Mouse (Mus musculus) cerebellum, adult 2 months (tissue): ENCODE data around the gene Ttn. TPM values are rescaled to one million over a fixed set of nuclear protein-coding genes. Genes with fewer than 3 reads are reported as not detected.
A peak's percentile ranks its signal among the peaks of the same experiment; 100 is the strongest.

Experiments used
- DNase-seq, 2 experiments: peaks; one replicate each; pipeline ENCODE4 v3.0.0; 2021
- H3K27ac ChIP-seq: fragments of 200-500 bp; 2 replicates; pipeline ENCODE4 v1.5.1; 2012; ENCODE audit warnings: low read length, control low read depth, inconsistent platforms; ENCODE audit not compliant: insufficient read depth
- H3K27me3 ChIP-seq: fragments of 200-500 bp; 2 replicates; pipeline ENCODE4 v1.6.1; 2012; ENCODE audit warnings: inconsistent platforms, mild to moderate bottlenecking, low read length, moderate library complexity; ENCODE audit not compliant: control insufficient read depth, insufficient read depth
- H3K4me1 ChIP-seq: fragments of 200-500 bp; 2 replicates; pipeline ENCODE4 v1.6.1; 2011; ENCODE audit warnings: low read length; ENCODE audit not compliant: control insufficient read depth, insufficient read depth
- H3K4me3 ChIP-seq: fragments of 200-500 bp; replicated peaks from 2 replicates; pipeline ENCODE3; 2011; ENCODE audit warnings: mild to moderate bottlenecking, low read depth, low read length, control low read depth; ENCODE audit not compliant: insufficient read depth
- CTCF ChIP-seq: fragments of 200-500 bp; IDR thresholded peaks from 2 replicates; pipeline ENCODE4 v1.5.1; 2011; ENCODE audit warnings: low read depth, mild to moderate bottlenecking, control low read depth, low read length, moderate library complexity, borderline replicate concordance; ENCODE audit not compliant: insufficient read depth
- POLR2A ChIP-seq: fragments of 200-500 bp; IDR thresholded peaks from 2 replicates; pipeline ENCODE4 v1.6.1; 2011; ENCODE audit warnings: low read length, control low read depth, borderline replicate concordance; ENCODE audit not compliant: insufficient read depth
- WGBS: fragments of 180-500 bp; shearing (Covaris S2); methylation state at CpG from one replicate; pipeline ENCODE4 v1.1.7; 2018; 5-methylcytosine and 5-hydroxymethylcytosine counted together
- polyA plus RNA-seq: library from polyadenylated mRNA; depleted of rRNA; stranded (reverse); fragments of >200 nt; gene quantifications from 2 replicates; pipeline ENCODE4 v1.2.3, GENCODE M21; 2012

The Ttn gene
- polyA plus RNA-seq, 1 experiment: 0.47 TPM

DNA sequence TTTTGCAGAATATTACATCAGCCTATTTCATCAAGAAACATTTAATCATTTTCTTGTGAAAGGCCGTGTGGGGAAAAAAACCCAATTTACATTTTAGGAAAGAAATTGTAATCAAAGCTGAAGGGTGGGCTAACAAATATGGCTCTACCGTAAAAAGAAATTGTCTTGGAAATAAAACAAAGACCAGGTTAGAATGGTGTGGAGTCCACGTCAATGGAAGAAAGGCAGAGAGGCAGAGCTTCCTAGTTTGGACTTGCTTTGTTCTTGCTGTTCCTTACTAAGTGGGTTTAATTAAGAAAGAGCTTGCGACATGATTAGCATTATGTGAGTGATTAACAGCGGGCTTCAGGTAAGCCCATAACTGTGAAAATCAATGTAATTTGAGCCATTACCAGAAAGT is 11.3 kb downstream of the Ttn start:
- Histone ChIP-seq H3K4me1 (no peaks in the 10 kb centered on the region), H3K4me3 (no peak overlapping the region), H3K27ac (no peak overlapping the region), H3K27me3 (no peaks in the 10 kb centered on the region)
- WGBS: 67% methylated on average over 5 of the region's 5 CpGs
- DNase-seq: no peak
- TF ChIP-seq POLR2A (no peak), CTCF (no peak)

DNA sequence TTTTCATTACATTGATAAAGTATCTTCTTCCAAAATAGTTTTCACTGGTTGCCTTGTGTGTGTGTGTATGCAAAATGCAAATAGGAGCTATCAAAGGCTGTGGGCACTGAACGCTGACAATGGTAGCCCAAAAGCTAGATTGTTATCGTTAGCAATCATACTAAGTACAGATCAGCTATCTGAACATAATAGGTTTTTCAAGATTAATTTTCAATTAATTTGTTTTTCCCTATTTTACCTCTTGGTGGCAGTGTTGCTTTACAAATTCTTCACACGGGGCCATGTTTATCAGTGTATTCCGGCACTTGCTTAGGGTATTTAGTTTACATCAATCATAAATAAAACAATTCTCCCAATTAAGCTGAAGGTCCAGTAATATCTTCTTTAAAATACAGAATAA is 11.7 kb downstream of the Ttn start:
- 10% methylated on average over 4 of the region's 4 CpGs for WGBS
- Histone ChIP-seq H3K27me3 (no peaks in the 10 kb centered on the region), H3K4me1 (no peaks in the 10 kb centered on the region), H3K4me3 (no peak overlapping the region), H3K27ac (no peak overlapping the region)
- TF ChIP-seq POLR2A (no peak), CTCF (no peak)
- peak in 1 of 2 experiments; percentile 28 for DNase-seq

DNA sequence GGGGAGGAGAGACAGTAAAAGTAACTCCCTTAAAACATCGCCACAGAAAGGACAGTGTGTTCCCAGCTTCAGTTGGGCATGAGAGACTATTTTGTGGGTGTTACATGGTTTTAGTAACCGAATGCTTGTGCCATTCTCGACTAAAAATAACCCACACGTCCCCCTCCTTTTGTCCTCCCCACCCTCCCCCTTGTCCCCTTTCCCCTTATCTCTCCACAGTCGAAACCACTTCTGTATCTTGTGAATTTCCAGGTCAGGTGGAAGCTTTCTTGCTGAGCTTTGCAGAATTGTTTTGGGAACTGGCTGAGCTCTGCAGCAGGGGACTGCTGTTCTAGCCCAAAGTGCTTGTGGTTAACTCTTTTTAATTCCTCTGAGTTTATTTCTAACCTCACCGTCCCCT is 12.1 kb downstream of the Ttn start:
- no peaks in the 10 kb centered on the region for H3K27me3 ChIP-seq
- no peak for DNase-seq
- no peak overlapping the region for H3K4me3 ChIP-seq
- H3K4me1 ChIP-seq: no peaks in the 10 kb centered on the region
- TF ChIP-seq CTCF (no peak), POLR2A (no peak)
- 68% methylated on average over 6 of the region's 6 CpGs for WGBS
- no peak overlapping the region for H3K27ac ChIP-seq

DNA sequence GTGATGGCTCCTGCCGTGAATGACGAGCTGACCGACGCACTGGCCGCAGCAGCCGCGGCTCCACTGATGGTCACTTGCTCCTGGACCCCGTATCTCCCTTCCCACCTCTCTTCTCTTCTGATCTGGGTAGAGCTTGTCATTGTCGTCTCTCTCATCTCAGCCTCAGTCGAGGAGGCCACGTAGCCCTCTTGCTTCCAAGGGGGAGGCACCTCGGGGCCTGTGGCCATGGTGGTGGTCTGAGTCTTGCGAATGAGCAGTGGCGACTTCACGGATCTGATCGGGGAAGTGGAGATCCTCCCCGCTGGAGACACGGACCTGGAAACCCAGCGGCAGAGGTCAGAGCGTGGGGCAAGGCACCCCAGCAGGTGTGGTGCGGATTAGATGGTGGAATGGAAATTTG is 12.7 kb downstream of the Ttn start:
- no peak for DNase-seq
- H3K4me1 ChIP-seq: no peaks in the 10 kb centered on the region
- TF ChIP-seq POLR2A: no peak
- no peak for TF ChIP-seq CTCF
- WGBS: 83% methylated on average over 21 of the region's 21 CpGs
- H3K4me3 ChIP-seq: no peak overlapping the region
- no peak overlapping the region for H3K27ac ChIP-seq
- no peaks in the 10 kb centered on the region for H3K27me3 ChIP-seq

DNA sequence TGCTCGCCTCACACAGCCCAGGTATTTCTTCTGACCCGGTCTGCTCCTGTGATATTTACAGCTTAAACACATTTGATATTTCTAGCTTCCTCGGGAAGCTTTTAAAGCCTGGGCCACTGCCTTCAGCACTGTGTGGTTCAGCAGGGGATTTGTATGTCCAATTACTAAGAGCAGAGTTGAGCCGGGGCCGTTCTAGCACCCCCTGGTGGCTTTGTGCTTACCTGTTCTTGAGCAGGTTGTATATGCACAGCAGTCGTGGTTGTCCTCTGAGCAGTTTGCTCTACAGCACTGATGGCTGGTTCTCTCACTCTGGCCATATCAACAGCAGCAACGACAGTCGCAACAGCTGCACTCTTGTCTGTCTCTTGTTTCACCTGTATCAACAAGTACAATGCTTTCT is 13.4 kb downstream of the Ttn start:
- TF ChIP-seq POLR2A (no peak), CTCF (peak; percentile 76)
- peak; percentile 65 to 67 for DNase-seq
- WGBS: 31% methylated on average over 8 of the region's 8 CpGs
- Histone ChIP-seq H3K27ac (no peak overlapping the region), H3K4me3 (no peak overlapping the region), H3K27me3 (no peaks in the 10 kb centered on the region), H3K4me1 (no peaks in the 10 kb centered on the region)

DNA sequence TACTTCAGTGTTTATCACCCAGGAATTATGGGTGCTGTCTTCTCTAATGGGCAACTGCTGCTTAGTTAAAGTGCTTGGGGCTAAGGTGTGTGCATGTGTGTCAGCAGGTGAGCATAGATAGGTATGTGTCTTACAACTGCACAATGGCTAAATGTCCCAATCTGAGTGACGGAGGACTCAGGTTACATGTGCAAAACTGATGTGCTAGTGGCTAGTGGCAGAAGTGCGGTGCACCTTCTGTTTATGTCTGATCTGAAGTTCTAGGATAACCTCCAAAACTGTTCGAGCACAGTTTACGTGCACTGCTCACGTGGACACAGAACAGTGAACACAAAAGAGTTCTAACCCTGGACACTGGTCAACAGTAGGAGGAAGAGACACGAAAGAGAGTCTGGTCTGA is 15.8 kb downstream of the Ttn start:
- TF ChIP-seq POLR2A (no peak), CTCF (no peak)
- H3K27me3 ChIP-seq: no peaks in the 10 kb centered on the region
- H3K4me3 ChIP-seq: no peak overlapping the region
- no peak overlapping the region for H3K27ac ChIP-seq
- WGBS: 88% methylated on average over 6 of the region's 6 CpGs
- no peak for DNase-seq
- no peaks in the 10 kb centered on the region for H3K4me1 ChIP-seq

DNA sequence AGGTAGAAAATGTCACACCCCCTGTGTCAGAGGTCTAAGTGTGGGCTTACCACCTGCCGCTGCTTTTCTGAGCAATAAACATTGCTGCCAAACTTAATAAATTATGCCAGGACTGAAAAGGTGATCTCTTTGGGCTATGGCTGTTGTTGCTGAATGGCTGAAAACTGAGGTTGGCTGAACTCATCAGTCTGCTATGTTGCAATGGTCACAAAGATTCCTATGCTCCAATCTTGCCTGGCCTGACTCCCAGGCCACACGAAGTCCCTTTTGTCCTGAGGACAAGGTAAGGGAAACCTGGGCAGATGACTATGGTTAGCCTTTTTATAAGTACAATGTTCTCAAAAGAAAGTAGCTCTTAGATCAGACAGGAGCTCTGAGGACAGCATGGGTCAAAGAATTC is 16.3 kb downstream of the Ttn start:
- no peaks in the 10 kb centered on the region for H3K27me3 ChIP-seq
- 76% methylated on average over 2 of the region's 2 CpGs for WGBS
- no peak overlapping the region for H3K4me3 ChIP-seq
- no peak overlapping the region for H3K27ac ChIP-seq
- no peak for TF ChIP-seq POLR2A
- no peak for TF ChIP-seq CTCF
- H3K4me1 ChIP-seq: no peaks in the 10 kb centered on the region
- no peak for DNase-seq

DNA sequence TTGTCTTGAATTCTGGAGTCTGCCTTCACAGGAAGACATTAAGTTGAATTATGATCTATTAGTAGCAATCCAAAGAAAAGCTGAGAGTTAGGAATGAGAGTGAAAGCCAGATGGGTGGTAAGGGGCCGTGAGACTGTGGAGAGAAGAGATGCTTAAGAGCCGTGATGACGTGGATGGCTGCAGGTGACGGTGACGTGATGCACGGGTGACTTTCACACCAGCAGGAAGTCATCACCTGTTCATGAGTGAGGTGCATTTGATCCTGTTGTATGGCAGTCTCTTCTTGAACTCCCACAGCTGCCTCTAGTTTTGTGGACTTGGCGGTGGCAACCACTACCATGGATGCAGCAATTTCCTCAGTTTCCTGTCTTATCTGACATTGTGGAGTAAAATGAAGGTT is 16.8 kb downstream of the Ttn start:
- no peaks in the 10 kb centered on the region for H3K4me1 ChIP-seq
- no peaks in the 10 kb centered on the region for H3K27me3 ChIP-seq
- H3K27ac ChIP-seq: no peak overlapping the region
- 88% methylated on average over 7 of the region's 7 CpGs for WGBS
- no peak overlapping the region for H3K4me3 ChIP-seq
- TF ChIP-seq POLR2A (no peak), CTCF (no peak)
- no peak for DNase-seq
